Mouse (Mus musculus) forebrain, embryonic 11.5 days (tissue): ENCODE data around the gene Gnb1. TPM values are rescaled to one million over a fixed set of nuclear protein-coding genes. Genes with fewer than 3 reads are reported as not detected.

ENCODE experiments used
- ATAC-seq: fragments of 200-750 bp; cut with Nextera tagmentation; replicated peaks from 2 replicates; pipeline ENCODE4 v1.8.0; 2017; ENCODE audit warnings: moderate TSS enrichment; ENCODE audit not compliant: low FRiP score
- DNase-seq: peaks from one replicate; pipeline ENCODE4 v3.0.0-alpha.2; 2017; ENCODE audit warnings: low spot score
- H3K27ac ChIP-seq: fragments of 300-500 bp; sonication (generic); 2 replicates; pipeline ENCODE4 v1.5.1; 2014; ENCODE audit warnings: low read depth, low read length
- H3K27me3 ChIP-seq: fragments of 300-500 bp; sonication (generic); 2 replicates; pipeline ENCODE4 v1.6.1; 2014; ENCODE audit warnings: mild to moderate bottlenecking, low read length, mixed read lengths; ENCODE audit not compliant: control insufficient read depth, insufficient read depth
- H3K36me3 ChIP-seq: fragments of 300-500 bp; sonication (generic); 2 replicates; pipeline ENCODE4 v1.6.1; 2014; ENCODE audit warnings: mild to moderate bottlenecking, low read length, moderate library complexity, mixed read lengths; ENCODE audit not compliant: control insufficient read depth, insufficient read depth
- H3K4me1 ChIP-seq: fragments of 300-500 bp; sonication (generic); replicated peaks from 2 replicates; pipeline ENCODE4 v1.6.1; 2014; ENCODE audit warnings: low read length, mixed read lengths; ENCODE audit not compliant: control insufficient read depth, insufficient read depth
- H3K4me2 ChIP-seq: fragments of 300-500 bp; sonication (generic); 2 replicates; pipeline ENCODE4 v1.6.1; 2014; ENCODE audit warnings: low read depth, mild to moderate bottlenecking, low read length, moderate library complexity, mixed read lengths; ENCODE audit not compliant: severe bottlenecking
- H3K4me3 ChIP-seq: fragments of 300-500 bp; sonication (generic); 2 replicates; pipeline ENCODE4 v1.5.1; 2014; ENCODE audit warnings: low read depth, low read length
- H3K9ac ChIP-seq: fragments of 300-500 bp; sonication (generic); 2 replicates; pipeline ENCODE4 v1.6.1; 2014; ENCODE audit warnings: low read length
- H3K9me3 ChIP-seq: fragments of 300-500 bp; sonication (generic); 2 replicates; pipeline ENCODE4 v1.6.1; 2016; ENCODE audit warnings: low read length, mixed read lengths; ENCODE audit not compliant: control insufficient read depth
- WGBS: fragments of 180-500 bp; shearing (Covaris S2); extraction: QIAGEN DNeasy Blood & Tissue Kit; methylation state at CpG from one replicate; pipeline ENCODE4 v1.1.7; 2014; 5-methylcytosine and 5-hydroxymethylcytosine counted together
- polyA plus RNA-seq: library from polyadenylated mRNA; unstranded; fragments of >200 nt; fragmentation: Nextera tagmentation; extraction: Ambion mirVana; gene quantifications from 2 replicates; pipeline ENCODE4 v1.2.1, GENCODE M21; 2014

Gene Gnb1
- polyA plus RNA-seq, 1 experiment from 2014 or later: 745 TPM

GRCm38 (mm10) chr4:155573876-155574275 is 82.7 kb downstream of the Gnb1 start:
- H3K36me3 ChIP-seq: peaks cover 3% of the 10 kb centered on the region
- whole genome bisulfite sequencing: 97% methylated on average over 9 of the region's 9 CpGs
- no peak overlapping the region for H3K9ac ChIP-seq
- no peaks in the 10 kb centered on the region for H3K27me3 ChIP-seq
- H3K9me3 ChIP-seq: no peaks in the 10 kb centered on the region
- ATAC-seq (no peak), DNase-seq (no peak)
- no peak overlapping the region for H3K4me2 ChIP-seq
- H3K4me3 ChIP-seq: no peak overlapping the region
- no peaks in the 10 kb centered on the region for H3K4me1 ChIP-seq
- no peak overlapping the region for H3K27ac ChIP-seq

DNA sequence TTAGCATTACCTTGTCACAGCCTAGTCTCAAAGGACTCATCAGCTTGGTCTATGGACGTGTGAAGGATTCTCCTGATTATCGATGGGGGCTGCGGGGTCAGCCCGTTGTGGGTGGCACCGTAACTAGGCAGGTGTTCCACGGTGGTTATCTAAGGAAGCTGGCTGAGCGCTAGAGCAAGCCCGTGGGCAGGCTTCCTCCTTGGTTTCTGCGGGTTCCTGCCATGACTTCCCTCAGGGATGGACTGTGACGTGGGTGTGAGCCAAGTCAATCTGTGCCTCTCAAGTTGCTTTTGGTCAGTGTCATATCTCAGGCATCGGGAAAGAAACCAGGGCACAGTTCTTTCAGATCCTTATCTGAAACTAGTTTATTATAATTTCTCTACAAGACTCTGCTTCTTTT is 83.8 kb downstream of the Gnb1 start:
- H3K27me3 ChIP-seq: no peaks in the 10 kb centered on the region
- H3K4me3 ChIP-seq: no peak overlapping the region
- H3K9ac ChIP-seq: no peak overlapping the region
- WGBS: 90% methylated on average over 11 of the region's 11 CpGs
- H3K4me2 ChIP-seq: no peak overlapping the region
- H3K27ac ChIP-seq: no peak overlapping the region
- DNase-seq (no peak), ATAC-seq (no peak)
- no peaks in the 10 kb centered on the region for H3K9me3 ChIP-seq
- H3K4me1 ChIP-seq: no peaks in the 10 kb centered on the region
- peaks cover 3% of the 10 kb centered on the region for H3K36me3 ChIP-seq

GRCm38 (mm10) chr4:155575521-155575920 is 84.4 kb downstream of the Gnb1 start:
- Histone ChIP-seq H3K9ac (no peak overlapping the region), H3K4me2 (no peak overlapping the region), H3K4me3 (no peak overlapping the region), H3K27ac (no peak overlapping the region), H3K36me3 (peaks cover 3% of the 10 kb centered on the region), H3K9me3 (no peaks in the 10 kb centered on the region), H3K27me3 (no peaks in the 10 kb centered on the region), H3K4me1 (no peaks in the 10 kb centered on the region)
- no peak for DNase-seq
- WGBS: 88% methylated on average over 8 of the region's 8 CpGs
- ATAC-seq: no peak

- H3K36me3 ChIP-seq: peaks cover 3% of the 10 kb centered on the region
Observed at GRCm38 (mm10) chr4:155577132-155577531, 86.0 kb downstream of the Gnb1 start.

GRCm38 (mm10) chr4:155577741-155578140 is 86.6 kb downstream of the Gnb1 start:
- no peak for DNase-seq
- no peak overlapping the region for H3K4me3 ChIP-seq
- H3K4me1 ChIP-seq: no peaks in the 10 kb centered on the region
- peaks cover 5% of the 10 kb centered on the region for H3K36me3 ChIP-seq
- no peaks in the 10 kb centered on the region for H3K9me3 ChIP-seq
- H3K9ac ChIP-seq: no peak overlapping the region
- H3K4me2 ChIP-seq: no peak overlapping the region
- ATAC-seq: no peak
- 90% methylated on average over 5 of the region's 5 CpGs for WGBS
- no peaks in the 10 kb centered on the region for H3K27me3 ChIP-seq
- no peak overlapping the region for H3K27ac ChIP-seq

More at GRCm38 (mm10) chr4:155577132-155577531, 86.0 kb downstream of the Gnb1 start:
- ATAC-seq (no peak), DNase-seq (no peak)
- H3K4me3 ChIP-seq: no peak overlapping the region
- H3K4me2 ChIP-seq: no peak overlapping the region
- no peak overlapping the region for H3K9ac ChIP-seq
- no peaks in the 10 kb centered on the region for H3K27me3 ChIP-seq
- no peak overlapping the region for H3K27ac ChIP-seq
- 92% methylated on average over 9 of the region's 9 CpGs for WGBS
- H3K4me1 ChIP-seq: no peaks in the 10 kb centered on the region
- H3K9me3 ChIP-seq: no peaks in the 10 kb centered on the region

- Histone ChIP-seq H3K9ac (no peak overlapping the region), H3K4me1 (no peaks in the 10 kb centered on the region), H3K9me3 (no peaks in the 10 kb centered on the region), H3K4me2 (no peak overlapping the region), H3K36me3 (peaks cover 5% of the 10 kb centered on the region), H3K27ac (no peak overlapping the region), H3K27me3 (no peaks in the 10 kb centered on the region), H3K4me3 (no peak overlapping the region)
- DNase-seq (no peak), ATAC-seq (no peak)
- 94% methylated on average over 7 of the region's 7 CpGs for WGBS
Observed at GRCm38 (mm10) chr4:155578336-155579125, 87.4 kb downstream of the Gnb1 start.

- H3K9ac ChIP-seq: no peak overlapping the region
- no peaks in the 10 kb centered on the region for H3K27me3 ChIP-seq
- ATAC-seq (no peak), DNase-seq (peak; percentile 75)
- WGBS: 41% methylated on average over 1 of the region's 1 CpGs
- no peaks in the 10 kb centered on the region for H3K4me1 ChIP-seq
- H3K27ac ChIP-seq: no peak overlapping the region
- H3K9me3 ChIP-seq: no peaks in the 10 kb centered on the region
- no peak overlapping the region for H3K4me2 ChIP-seq
- H3K4me3 ChIP-seq: no peak overlapping the region
- peaks cover 5% of the 10 kb centered on the region for H3K36me3 ChIP-seq
Observed at GRCm38 (mm10) chr4:155580420-155580819, 89.3 kb downstream of the Gnb1 start.

- no peak overlapping the region for H3K4me3 ChIP-seq
- ATAC-seq: no peak
Observed at GRCm38 (mm10) chr4:155582279-155582905, 91.2 kb downstream of the Gnb1 start.

More at GRCm38 (mm10) chr4:155582279-155582905, 91.2 kb downstream of the Gnb1 start:
- Histone ChIP-seq H3K27ac (no peak overlapping the region), H3K4me2 (no peak overlapping the region), H3K36me3 (peaks cover 5% of the 10 kb centered on the region), H3K27me3 (no peaks in the 10 kb centered on the region), H3K9ac (no peak overlapping the region), H3K4me1 (no peaks in the 10 kb centered on the region), H3K9me3 (no peaks in the 10 kb centered on the region)
- DNase-seq: no peak
- 92% methylated on average over 6 of the region's 6 CpGs for WGBS
